Mouse (Mus musculus) gastrocnemius, adult 18-20 months (tissue): ENCODE measurements around the gene Crxos. TPM values are rescaled to one million over a fixed set of nuclear protein-coding genes. Genes with fewer than 3 reads are reported as not detected.
A peak's percentile ranks its signal among the peaks of the same experiment; 100 is the strongest.

ENCODE experiments used
- DNase-seq: peaks from one replicate; pipeline ENCODE4 v3.0.0; 2021; ENCODE audit warnings: low spot score
- total RNA-seq, 2 experiments: library from RNA; stranded (reverse); gene quantifications; 2 replicates each; pipeline ENCODE4 v1.2.3; 2021

Crxos gene
- total RNA-seq, 2 experiments from 2014 or later, result not detected

DNA sequence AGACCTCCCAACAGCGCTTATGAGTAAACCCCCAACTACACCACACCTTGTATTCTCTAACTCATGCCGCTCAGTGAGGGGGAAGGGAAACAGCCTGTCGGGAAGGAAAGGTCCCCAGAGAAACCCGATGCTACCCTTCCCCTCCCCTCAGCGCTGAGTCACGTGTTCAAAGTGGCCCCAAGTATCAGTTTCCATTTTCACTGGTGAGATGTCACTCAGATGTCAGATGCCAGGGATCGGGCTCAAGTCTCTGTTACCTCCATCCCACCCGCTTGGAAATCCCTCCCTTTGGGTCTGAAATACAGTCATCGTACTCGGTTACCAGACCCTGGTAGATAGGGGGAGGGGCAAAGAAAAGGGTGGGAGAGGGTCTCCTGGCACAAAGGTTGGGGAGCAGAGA is 39.4 kb downstream of the Crxos start:
- DNase-seq, result peak; percentile 84

DNA sequence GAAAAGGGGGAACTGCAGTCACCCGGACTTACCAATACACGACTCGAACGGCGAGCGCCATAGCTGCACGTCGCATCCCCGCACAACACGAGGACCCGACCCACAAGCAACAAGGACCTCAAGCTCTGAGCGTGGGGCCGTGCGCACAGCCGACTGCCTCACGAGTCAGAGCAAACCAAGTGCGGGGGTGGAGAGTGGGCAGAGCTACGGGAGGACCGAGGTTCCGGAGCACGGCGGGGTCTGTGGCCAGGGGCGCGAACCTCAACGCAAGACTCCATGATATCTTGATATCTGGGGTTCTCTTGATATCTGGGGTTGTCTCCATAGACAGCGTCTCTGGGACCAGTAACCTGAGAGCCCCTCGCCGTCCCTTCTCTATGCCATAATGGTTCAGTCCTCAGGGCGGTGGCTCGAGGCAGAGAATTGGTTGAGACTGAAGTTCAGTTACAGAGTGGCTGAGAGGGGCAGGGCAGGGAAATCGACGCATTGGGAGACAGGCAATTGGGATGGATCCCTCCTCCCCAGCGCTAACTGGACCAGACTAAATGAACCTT is 39.9 kb downstream of the Crxos start, which contains the start of gene Selenow:
Gene Selenow, minus strand, starts transcription at position 183 of the 554 bp plus-strand sequence.
- peak; percentile 93 for DNase-seq

DNA sequence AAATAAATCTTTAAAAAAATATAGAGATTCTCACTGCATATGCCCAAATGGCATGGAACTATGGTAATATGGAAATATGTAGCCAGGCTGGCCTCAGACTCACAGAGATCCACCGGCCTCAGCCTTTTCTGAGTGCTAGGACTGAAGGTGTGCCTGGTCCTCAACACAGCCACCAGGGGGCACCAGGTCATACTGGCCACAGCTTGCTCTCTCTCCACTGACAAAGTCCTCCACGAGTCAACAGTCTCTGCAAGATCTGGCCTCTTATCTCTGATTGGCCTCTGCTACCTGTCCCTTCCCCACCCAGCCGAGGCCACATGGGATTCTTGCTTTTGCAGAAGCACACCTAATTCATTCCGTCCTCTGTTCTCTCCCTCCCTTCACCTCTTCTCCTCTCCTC is 47.5 kb downstream of the Crxos start:
- peak; percentile 73 for DNase-seq

DNA sequence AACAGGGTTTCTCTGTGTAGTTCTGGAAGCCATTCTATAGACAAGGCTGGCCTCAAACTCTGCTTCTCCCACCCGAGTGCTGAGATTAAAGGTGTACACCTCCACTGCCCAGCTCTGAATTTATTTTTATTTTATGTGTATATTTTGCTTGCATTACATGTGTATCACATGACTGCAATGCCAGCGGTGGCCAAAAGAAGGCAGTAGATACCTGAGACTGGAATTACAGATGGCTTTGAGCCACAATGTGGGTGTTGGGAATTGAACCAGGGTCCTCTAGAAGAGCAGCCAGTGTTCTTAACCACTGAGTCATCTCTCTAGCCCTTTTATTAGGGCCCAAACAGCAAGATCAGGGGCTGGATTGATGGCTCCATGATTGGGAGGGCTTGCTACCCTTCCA is 48.1 kb downstream of the Crxos start:
- no peak for DNase-seq

- DNase-seq, result no peak
These were observed 49.2 kb downstream of the Crxos start for GRCm38 (mm10) chr7:15931635-15932034.

- DNase-seq, result peak; percentile 60
These were observed 51.3 kb downstream of the Crxos start for GRCm38 (mm10) chr7:15933437-15934359.

DNA sequence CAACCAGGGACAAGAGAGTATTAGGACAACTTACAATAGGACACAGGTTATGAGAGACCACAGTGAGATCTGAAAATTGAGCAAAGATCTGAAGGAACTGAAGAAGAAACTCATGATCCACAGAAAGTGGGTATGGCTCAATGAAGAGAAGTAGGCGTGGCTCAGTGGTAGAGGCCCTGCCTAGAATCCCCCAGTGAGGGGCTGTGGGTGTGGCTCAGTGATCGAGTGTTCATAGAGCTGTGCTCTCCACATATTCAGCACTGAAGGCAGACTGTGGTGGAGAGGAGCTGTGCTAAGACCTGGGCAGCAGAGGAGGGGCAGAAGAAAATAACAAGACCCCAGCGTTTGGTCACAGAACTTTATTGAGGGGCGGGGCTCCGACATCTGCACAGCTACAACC is 55.1 kb downstream of the Crxos start:
- DNase-seq, result no peak

DNA sequence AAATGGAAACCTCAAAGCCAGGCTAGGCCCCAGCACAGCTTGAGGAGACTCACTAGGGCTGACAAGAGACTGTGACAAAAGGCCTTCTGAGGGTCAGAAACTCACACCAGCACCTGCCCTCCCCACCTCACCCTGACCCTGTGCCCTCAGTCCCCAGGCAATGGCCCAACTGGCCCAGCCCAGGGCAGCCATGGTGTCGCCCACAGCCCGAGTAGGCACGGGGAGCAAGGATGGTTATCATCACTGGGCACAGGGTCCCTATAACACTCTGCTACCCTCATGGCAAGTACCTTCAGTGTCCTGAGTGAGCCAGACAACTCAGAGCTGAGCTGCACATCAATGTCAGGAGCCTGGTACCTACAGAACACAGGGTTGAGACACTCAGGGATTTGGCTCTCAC is 56.2 kb downstream of the Crxos start:
- DNase-seq, result no peak

DNA sequence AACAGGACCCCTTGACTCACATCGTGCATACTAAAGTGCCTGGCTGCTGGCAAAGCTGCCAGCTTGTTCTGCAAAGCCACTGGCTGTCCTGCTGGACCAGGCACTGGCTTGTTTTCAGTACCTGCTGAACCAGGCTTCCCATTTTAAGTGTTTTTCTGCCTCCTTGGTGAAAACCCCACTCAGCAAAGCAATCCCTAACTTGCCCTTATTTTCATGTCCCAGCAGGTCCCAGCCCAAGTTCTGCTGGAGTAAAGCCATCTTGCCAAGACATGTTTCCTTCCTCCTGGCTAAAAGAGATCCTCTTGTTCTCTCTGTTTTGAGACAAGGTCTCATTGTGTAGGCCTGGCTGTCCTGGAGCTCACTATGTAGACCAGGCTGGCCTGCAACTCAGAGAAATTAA is 61.9 kb downstream of the Crxos start:
- no peak for DNase-seq

- DNase-seq, result no peak
These were observed 62.8 kb downstream of the Crxos start for GRCm38 (mm10) chr7:15945211-15945610.

GRCm38 (mm10) chr7:15945721-15946536 is 63.5 kb downstream of the Crxos start, which contains the start of gene Nop53:
Gene Nop53, minus strand, starts transcription at chr7:15946074.
- peak; percentile 93 for DNase-seq

DNA sequence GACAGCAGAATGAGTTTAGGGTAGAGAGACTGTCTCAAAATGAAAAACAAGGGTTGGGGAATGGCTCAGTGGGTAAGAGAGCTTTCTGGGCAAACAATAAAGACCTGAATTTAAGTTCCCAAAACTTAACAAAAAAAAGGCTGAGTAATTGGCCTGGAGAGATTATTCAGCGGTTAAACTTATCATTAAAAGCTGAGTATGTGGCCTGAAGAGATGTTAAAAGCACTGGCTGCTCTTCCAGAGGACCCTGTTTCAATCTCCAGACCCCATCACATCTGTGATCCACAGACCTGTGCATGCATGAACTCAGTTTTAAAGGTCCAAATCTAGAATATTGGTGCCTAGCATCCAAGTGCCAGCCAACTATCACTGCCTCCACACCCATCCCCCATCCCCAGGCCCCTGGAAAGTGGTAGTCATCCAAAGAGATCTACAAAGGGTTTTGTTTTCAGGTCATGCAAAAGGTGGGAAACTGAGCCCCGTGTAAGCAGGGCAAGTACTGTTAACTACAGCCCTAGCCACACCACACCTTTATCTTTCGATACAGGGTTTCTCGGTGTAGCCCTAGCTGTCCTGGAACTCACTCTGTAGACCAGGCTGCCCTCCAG is 65.3 kb downstream of the Crxos start:
- no peak for DNase-seq

DNA sequence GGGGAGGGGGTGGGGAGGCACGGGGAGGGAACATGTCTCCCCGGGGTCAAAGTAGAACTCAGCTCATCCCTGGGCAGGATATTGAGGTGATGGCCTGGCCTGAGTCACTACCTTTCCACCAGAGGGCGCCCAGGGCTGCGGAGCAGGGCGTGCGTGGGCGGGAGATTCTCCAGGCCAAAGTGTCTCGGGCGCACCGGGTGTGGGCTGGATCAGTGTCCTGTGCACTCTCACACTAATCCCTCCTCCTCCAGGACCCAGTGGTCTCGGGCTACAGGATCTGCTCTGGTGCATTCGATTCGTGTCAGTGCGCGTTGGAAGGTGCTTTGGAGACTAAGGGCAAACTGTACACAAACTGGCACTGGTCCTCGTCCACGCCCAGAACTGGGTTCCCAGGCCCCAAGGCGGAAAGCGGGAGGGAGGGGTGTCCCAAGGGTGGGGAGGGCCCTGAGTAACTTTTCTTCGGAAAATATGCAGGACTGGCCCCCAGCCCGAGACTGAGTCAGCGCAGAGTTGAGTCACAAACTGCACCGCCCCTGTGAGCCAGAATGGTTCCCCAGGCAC is 66.0 kb downstream of the Crxos start:
- peak; percentile 94 for DNase-seq

GRCm38 (mm10) chr7:15949216-15949790 is 66.9 kb downstream of the Crxos start:
- no peak for DNase-seq

DNA sequence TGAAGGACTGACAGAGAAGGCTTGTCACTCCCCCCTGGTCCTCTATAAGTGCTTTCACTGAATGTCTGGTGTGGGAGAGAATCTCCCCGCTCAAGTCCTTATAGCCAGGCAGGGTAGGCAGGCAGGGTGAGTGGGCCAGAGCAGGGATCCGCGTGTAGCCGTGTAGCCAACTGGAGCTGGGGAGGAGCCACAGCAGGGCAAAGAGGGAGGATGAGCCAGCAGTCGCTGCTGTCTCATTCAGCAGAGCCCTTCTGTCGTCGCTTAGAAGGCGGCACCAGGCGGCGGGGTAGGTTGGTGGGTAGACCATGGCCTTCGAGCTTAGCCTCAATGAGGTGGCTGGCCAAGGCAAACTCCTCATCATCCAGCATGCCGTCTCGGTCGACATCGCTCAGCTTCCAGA is 67.6 kb downstream of the Crxos start:
- DNase-seq, result no peak

DNA sequence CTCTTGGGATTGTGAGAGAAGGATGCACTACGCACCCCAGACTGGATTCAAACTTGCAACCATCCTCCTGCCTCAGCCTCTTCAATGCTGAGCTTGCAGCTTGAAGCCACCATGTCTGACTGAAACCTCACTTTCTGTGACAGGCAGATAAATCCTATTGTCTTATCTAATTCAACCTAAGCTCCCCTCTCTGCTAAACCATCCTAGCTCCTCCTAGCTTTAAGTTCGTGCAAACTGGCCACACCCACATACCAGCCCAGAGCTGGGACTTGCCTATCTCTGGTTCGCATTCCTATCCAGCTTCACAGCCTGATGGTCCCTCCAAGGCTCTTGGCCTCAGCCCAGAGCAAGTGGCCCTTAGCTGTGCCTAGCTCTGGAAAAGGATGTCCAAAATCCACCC is 70.0 kb downstream of the Crxos start:
- DNase-seq, result no peak

Other genes starting within 250 kb of the Crxos start
- gene Obox3, start 242.7 kb upstream of the Crxos start, total RNA-seq, result not detected
- gene Obox5, start 132.5 kb upstream of the Crxos start, total RNA-seq, result not detected
- gene Obox6, start 42.9 kb upstream of the Crxos start, total RNA-seq, result not detected
- gene Crx, start 2.6 kb upstream of the Crxos start, total RNA-seq, result not detected
- gene Selenow, start 39.8 kb downstream of the Crxos start, total RNA-seq, result 1,000 to 10,000 TPM; 1,514 to 1,837 TPM
- gene Nop53, start 63.5 kb downstream of the Crxos start, total RNA-seq, result 10 to 100 TPM; 82.3 to 91.7 TPM
- 10 to 100 TPM; 24.9 to 37.4 TPM for gene Ehd2, start 85.0 kb downstream of the Crxos start, total RNA-seq
- gene Bicra, start 165.3 kb downstream of the Crxos start, total RNA-seq, result 1 to 10 TPM; 5.5 to 6.6 TPM
- gene Zfp541, start 179.2 kb downstream of the Crxos start, total RNA-seq, result not detected
- 100 to 1,000 TPM; 101 to 131 TPM for gene Napa, start 215.8 kb downstream of the Crxos start, total RNA-seq
- gene Kptn, start 237.3 kb downstream of the Crxos start, total RNA-seq, result 10 to 100 TPM; 10.2 to 12.6 TPM
- gene Slc8a2, start 247.2 kb downstream of the Crxos start, total RNA-seq, result under 1 TPM; 0.11 to 0.21 TPM